Mouse (Mus musculus) kidney, postnatal 0 days (tissue): ENCODE measurements around the gene Evl. TPM values are rescaled to one million over a fixed set of nuclear protein-coding genes. Genes with fewer than 3 reads are reported as not detected.
"Not testable (repeated sequence)": the region's sequence is repeated elsewhere in the genome, so short reads cannot be mapped to it uniquely, and the experiment has no call there.

ENCODE experiments used
- ATAC-seq: fragments of 200-750 bp; cut with Nextera tagmentation; replicated peaks from 2 replicates; pipeline ENCODE4 v1.8.0; 2017; ENCODE audit warnings: low read depth, moderate number of reproducible peaks, moderate TSS enrichment, moderate library complexity; ENCODE audit not compliant: low FRiP score
- DNase-seq: peaks from one replicate; pipeline ENCODE4 v3.0.0-alpha.2; 2016; ENCODE audit warnings: low spot score
- H3K27ac ChIP-seq: fragments of 300-500 bp; sonication (generic); 2 replicates; pipeline ENCODE4 v1.5.1; 2014; ENCODE audit warnings: mild to moderate bottlenecking
- H3K27me3 ChIP-seq: fragments of 300-500 bp; sonication (generic); 2 replicates; pipeline ENCODE4 v1.6.1; 2014; ENCODE audit warnings: low read length, mixed read lengths; ENCODE audit not compliant: insufficient read depth
- H3K36me3 ChIP-seq: fragments of 300-500 bp; sonication (generic); 2 replicates; pipeline ENCODE4 v1.6.1; 2014; ENCODE audit warnings: low read length, mixed read lengths; ENCODE audit not compliant: insufficient read depth
- H3K4me1 ChIP-seq: fragments of 300-500 bp; sonication (generic); replicated peaks from 2 replicates; pipeline ENCODE4 v1.6.1; 2014; ENCODE audit warnings: antibody characterized with exemption, low read length, mixed read lengths; ENCODE audit not compliant: insufficient read depth
- H3K4me2 ChIP-seq: fragments of 300-500 bp; sonication (generic); 2 replicates; pipeline ENCODE4 v1.6.1; 2014; ENCODE audit warnings: mild to moderate bottlenecking, low read length, moderate library complexity, mixed read lengths
- H3K4me3 ChIP-seq: fragments of 300-500 bp; sonication (generic); replicated peaks from 2 replicates; pipeline ENCODE4 v1.5.1; 2014; ENCODE audit warnings: low read depth, low read length
- H3K9ac ChIP-seq: fragments of 300-500 bp; sonication (generic); 2 replicates; pipeline ENCODE4 v1.6.1; 2014; ENCODE audit warnings: low read depth, low read length
- H3K9me3 ChIP-seq: fragments of 300-500 bp; sonication (generic); replicated peaks from 2 replicates; pipeline ENCODE4 v1.6.1; 2016; ENCODE audit warnings: low read length, inconsistent platforms, mixed read lengths
- CTCF ChIP-seq: IDR thresholded peaks from 2 replicates; pipeline ENCODE4 v1.5.1; 2016; ENCODE audit warnings: antibody characterized with exemption, low read depth, mild to moderate bottlenecking, moderate library complexity
- WGBS: fragments of 180-500 bp; shearing (Covaris S2); extraction: QIAGEN DNeasy Blood & Tissue Kit; methylation state at CpG from one replicate; pipeline ENCODE4 v1.1.7; 2014; 5-methylcytosine and 5-hydroxymethylcytosine counted together
- polyA plus RNA-seq: library from polyadenylated mRNA; unstranded; fragments of >200 nt; fragmentation: Nextera tagmentation; extraction: Ambion mirVana; gene quantifications from 2 replicates; pipeline ENCODE4 v1.2.1, GENCODE M21; 2015

Gene Evl
- polyA plus RNA-seq: 46.5 and 52.6 TPM in 2 replicates

- ATAC-seq (peak; percentile 94), DNase-seq (peak; percentile 95)
- Histone ChIP-seq H3K4me2 (peak within 1 kb of the TSS; percentile 69), H3K27ac (peak within 1 kb of the TSS; percentile 84), H3K36me3 (no peaks in the 10 kb centered on the region), H3K9ac (peak within 1 kb of the TSS; percentile 93), H3K4me1 (peaks cover 6% of the 10 kb centered on the region), H3K9me3 (no peaks in the 10 kb centered on the region), H3K27me3 (no peaks in the 10 kb centered on the region), H3K4me3 (peak within 1 kb of the TSS; percentile 96)
- TF ChIP-seq CTCF: no peak
- WGBS: 1% methylated on average over 50 of the region's 50 CpGs
Observed at GRCm38 (mm10) chr12:108554120-108554841, at the start of gene Evl. Gene Evl (plus strand): TSS chr12:108554720.

- Histone ChIP-seq H3K4me2 (no peak overlapping the region), H3K36me3 (no peaks in the 10 kb centered on the region), H3K9ac (no peak overlapping the region), H3K27ac (no peak overlapping the region), H3K4me1 (peaks cover 11% of the 10 kb centered on the region; the same call in 1 of the 2 replicates), H3K27me3 (no peaks in the 10 kb centered on the region), H3K9me3 (no peaks in the 10 kb centered on the region), H3K4me3 (no peak overlapping the region)
- no peak for DNase-seq
- WGBS: 88% methylated on average over 2 of the region's 2 CpGs
- TF ChIP-seq CTCF: no peak
- no peak for ATAC-seq
Observed at GRCm38 (mm10) chr12:108505846-108506245, 48.7 kb upstream of the Evl start.

- H3K9ac ChIP-seq, H3K4me2 ChIP-seq, H3K4me3 ChIP-seq, H3K27me3 ChIP-seq, DNase-seq, ATAC-seq, H3K27ac ChIP-seq, H3K36me3 ChIP-seq, H3K9me3 ChIP-seq: not testable (repeated sequence)
- H3K4me1 ChIP-seq: peaks cover 11% of the 10 kb centered on the region; the same call in 1 of the 2 replicates
- 76% methylated on average over 3 of the region's 3 CpGs for WGBS
Observed at GRCm38 (mm10) chr12:108507046-108507445, 47.5 kb upstream of the Evl start.

- no peak for TF ChIP-seq CTCF
- H3K36me3 ChIP-seq: no peaks in the 10 kb centered on the region
- H3K4me2 ChIP-seq: no peak overlapping the region
- H3K27ac ChIP-seq: no peak overlapping the region
- H3K4me3 ChIP-seq: no peak overlapping the region
- no peaks in the 10 kb centered on the region for H3K27me3 ChIP-seq
- H3K4me1 ChIP-seq: no peaks in the 10 kb centered on the region
- no peaks in the 10 kb centered on the region for H3K9me3 ChIP-seq
- no peak for DNase-seq
- ATAC-seq: no peak
- no peak overlapping the region for H3K9ac ChIP-seq
- 71% methylated on average over 7 of the region's 7 CpGs for WGBS
Observed at GRCm38 (mm10) chr12:108510571-108510970, 43.9 kb upstream of the Evl start.

- no peaks in the 10 kb centered on the region for H3K9me3 ChIP-seq
- 4% methylated on average over 3 of the region's 3 CpGs for WGBS
- H3K36me3 ChIP-seq: no peaks in the 10 kb centered on the region
- ATAC-seq: no peak
- no peak overlapping the region for H3K4me3 ChIP-seq
- H3K4me1 ChIP-seq: no peaks in the 10 kb centered on the region
- no peak overlapping the region for H3K9ac ChIP-seq
- no peak overlapping the region for H3K27ac ChIP-seq
- peak; percentile 79 for TF ChIP-seq CTCF
- H3K4me2 ChIP-seq: no peak overlapping the region
- H3K27me3 ChIP-seq: no peaks in the 10 kb centered on the region
- peak; percentile 85 for DNase-seq
Observed at GRCm38 (mm10) chr12:108511009-108511408, 43.5 kb upstream of the Evl start.

- Histone ChIP-seq H3K27ac (no peak overlapping the region), H3K4me3 (no peak overlapping the region), H3K27me3 (no peaks in the 10 kb centered on the region), H3K9me3 (no peaks in the 10 kb centered on the region), H3K36me3 (0 out of 2 replicates have a peak, but pooled peaks cover 4% of the 10 kb centered on the region), H3K4me2 (no peak overlapping the region), H3K4me1 (no peaks in the 10 kb centered on the region), H3K9ac (no peak overlapping the region)
- 96% methylated on average over 12 of the region's 12 CpGs for WGBS
- DNase-seq (no peak), ATAC-seq (no peak)
- TF ChIP-seq CTCF: no peak
Observed at GRCm38 (mm10) chr12:108515464-108515863, 39.1 kb upstream of the Evl start.
